Mouse (Mus musculus): ENCODE data around the gene Selenoi. TPM values are rescaled to one million over a fixed set of nuclear protein-coding genes. Genes with fewer than 3 reads are reported as not detected.

The Selenoi gene
- polyA plus RNA-seq, 1 experiment from 2014 or later: 26.6 TPM

- WGBS: 93% methylated on average over 7 of the region's 7 CpGs
- Histone ChIP-seq H3K27ac (replicated peaks) (no peak overlapping the region), H3K27me3 (replicated peaks) (no peaks in the 10 kb centered on the region), H3K4me2 (no peak overlapping the region), H3K36me3 (no peaks in the 10 kb centered on the region), H3K4me3 (replicated peaks) (no peak overlapping the region), H3K9ac (replicated peaks) (no peak overlapping the region), H3K9me3 (replicated peaks) (no peaks in the 10 kb centered on the region), H3K4me1 (peaks cover 21% of the 10 kb centered on the region)
- no peak for ATAC-seq (ENCODE audit: low FRiP score)
These were observed 8.2 kb downstream of the Selenoi start for GRCm38 (mm10) chr5:30240552-30240951.

- no peak overlapping the region for H3K27ac ChIP-seq (replicated peaks)
- H3K9ac ChIP-seq (replicated peaks): no peak overlapping the region
These were observed 10.0 kb downstream of the Selenoi start for GRCm38 (mm10) chr5:30242410-30242809.

GRCm38 (mm10) chr5:30243741-30244140, 11.4 kb downstream of the Selenoi start:
- Histone ChIP-seq H3K4me2 (no peak overlapping the region), H3K36me3 (peaks cover under 1% of the 10 kb centered on the region; the same call in 1 of the 2 replicates), H3K4me3 (replicated peaks) (no peak overlapping the region), H3K27me3 (replicated peaks) (no peaks in the 10 kb centered on the region), H3K4me1 (peaks cover 16% of the 10 kb centered on the region), H3K9me3 (replicated peaks) (no peaks in the 10 kb centered on the region), H3K9ac (replicated peaks) (no peak overlapping the region), H3K27ac (replicated peaks) (no peak overlapping the region)
- ATAC-seq (ENCODE audit: low FRiP score): no peak
- WGBS: 55% methylated on average over 9 of the region's 9 CpGs

More at GRCm38 (mm10) chr5:30242410-30242809, 10.0 kb downstream of the Selenoi start:
- H3K27me3 ChIP-seq (replicated peaks): no peaks in the 10 kb centered on the region
- H3K4me3 ChIP-seq (replicated peaks): no peak overlapping the region
- H3K4me2 ChIP-seq: no peak overlapping the region
- H3K36me3 ChIP-seq: no peaks in the 10 kb centered on the region
- peaks cover 16% of the 10 kb centered on the region for H3K4me1 ChIP-seq
- 22% methylated on average over 1 of the region's 1 CpGs for WGBS
- H3K9me3 ChIP-seq (replicated peaks): no peaks in the 10 kb centered on the region
- no peak for ATAC-seq (ENCODE audit: low FRiP score)

DNA sequence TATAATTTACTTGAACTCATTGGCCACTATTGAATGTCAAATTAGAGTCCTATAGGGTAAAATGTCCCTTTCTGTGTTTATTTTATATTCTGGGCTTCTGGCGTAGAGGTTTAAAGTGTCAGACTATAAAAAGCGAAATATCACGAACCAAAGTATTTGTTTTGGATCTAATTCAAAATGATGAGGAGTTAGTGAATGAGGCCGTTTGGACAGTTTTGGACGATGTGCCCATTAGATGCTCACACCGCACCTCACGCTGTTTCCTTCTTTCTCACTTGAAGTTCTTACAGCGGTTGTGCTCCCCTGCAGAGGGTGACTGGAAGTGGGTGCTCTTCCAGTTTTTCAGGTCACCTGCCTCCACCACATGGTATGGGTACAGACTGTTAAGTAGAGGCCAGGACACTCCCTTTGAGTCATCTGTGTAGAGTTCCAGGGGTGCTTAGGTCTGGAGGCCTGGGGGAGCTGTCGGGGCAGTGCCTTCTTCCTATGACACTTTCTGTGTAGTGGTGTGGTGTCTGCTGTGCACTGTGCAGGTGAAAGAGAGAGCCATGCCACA, 13.6 kb downstream of the Selenoi start:
- Histone ChIP-seq H3K9me3 (replicated peaks) (no peaks in the 10 kb centered on the region), H3K9ac (replicated peaks) (no peak overlapping the region), H3K27ac (replicated peaks) (no peak overlapping the region), H3K36me3 (peaks cover 10% of the 10 kb centered on the region), H3K4me2 (no peak overlapping the region), H3K4me1 (peaks cover 16% of the 10 kb centered on the region), H3K27me3 (replicated peaks) (no peaks in the 10 kb centered on the region), H3K4me3 (replicated peaks) (no peak overlapping the region)
- no peak for ATAC-seq (ENCODE audit: low FRiP score)
- WGBS: 88% methylated on average over 9 of the region's 9 CpGs

- no peak overlapping the region for H3K27ac ChIP-seq (replicated peaks)
- no peaks in the 10 kb centered on the region for H3K27me3 ChIP-seq (replicated peaks)
- no peak for ATAC-seq (ENCODE audit: low FRiP score)
- no peaks in the 10 kb centered on the region for H3K9me3 ChIP-seq (replicated peaks)
- peaks cover 9% of the 10 kb centered on the region for H3K4me1 ChIP-seq
- H3K36me3 ChIP-seq: peaks cover 15% of the 10 kb centered on the region
- H3K4me3 ChIP-seq (replicated peaks): no peak overlapping the region
- H3K4me2 ChIP-seq: no peak overlapping the region
- 100% methylated on average over 1 of the region's 1 CpGs for WGBS
- no peak overlapping the region for H3K9ac ChIP-seq (replicated peaks)
These were observed 15.3 kb downstream of the Selenoi start for GRCm38 (mm10) chr5:30247666-30248065.

DNA sequence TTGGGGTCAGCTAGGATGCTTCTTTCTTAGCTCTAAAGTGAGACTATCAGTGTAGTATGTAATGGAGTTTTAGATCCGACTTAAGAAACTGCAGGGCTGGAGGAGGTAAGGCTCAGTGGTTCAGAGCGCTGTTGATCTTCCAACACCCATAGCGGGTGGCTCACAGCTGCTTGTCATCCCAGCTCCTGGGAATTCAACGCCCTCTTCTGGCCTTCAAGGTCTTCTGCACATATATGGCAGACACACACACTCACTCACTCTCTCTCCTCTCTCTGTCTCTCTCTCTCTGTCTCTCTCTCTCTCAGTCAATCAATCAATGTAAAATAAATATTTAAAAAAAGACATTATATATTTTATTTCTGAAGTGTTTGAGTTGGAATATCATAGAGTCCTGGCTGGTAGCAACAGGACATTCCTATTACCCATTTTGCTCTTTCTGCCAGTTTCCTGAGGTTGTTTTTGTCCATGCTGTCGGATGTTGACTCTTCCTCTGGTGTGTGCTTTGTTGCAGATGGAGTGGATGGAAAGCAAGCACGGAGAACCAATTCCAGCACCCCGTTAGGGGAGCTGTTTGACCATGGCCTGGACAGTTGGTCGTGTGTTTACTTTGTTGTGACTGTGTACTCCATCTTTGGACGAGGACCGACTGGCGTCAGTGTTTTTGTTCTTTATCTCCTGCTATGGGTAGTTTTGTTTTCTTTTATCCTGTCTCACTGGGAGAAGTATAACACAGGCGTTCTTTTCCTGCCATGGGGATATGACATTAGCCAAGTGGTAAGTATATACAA, 23.4 kb downstream of the Selenoi start:
- H3K4me2 ChIP-seq: no peak overlapping the region
- no peak overlapping the region for H3K27ac ChIP-seq (replicated peaks)
- no peaks in the 10 kb centered on the region for H3K27me3 ChIP-seq (replicated peaks)
- H3K36me3 ChIP-seq: peaks cover 39% of the 10 kb centered on the region
- no peaks in the 10 kb centered on the region for H3K9me3 ChIP-seq (replicated peaks)
- no peak overlapping the region for H3K4me3 ChIP-seq (replicated peaks)
- WGBS: 91% methylated on average over 12 of the region's 12 CpGs
- H3K9ac ChIP-seq (replicated peaks): no peak overlapping the region
- H3K4me1 ChIP-seq: no peaks in the 10 kb centered on the region
- ATAC-seq (ENCODE audit: low FRiP score): no peak

DNA sequence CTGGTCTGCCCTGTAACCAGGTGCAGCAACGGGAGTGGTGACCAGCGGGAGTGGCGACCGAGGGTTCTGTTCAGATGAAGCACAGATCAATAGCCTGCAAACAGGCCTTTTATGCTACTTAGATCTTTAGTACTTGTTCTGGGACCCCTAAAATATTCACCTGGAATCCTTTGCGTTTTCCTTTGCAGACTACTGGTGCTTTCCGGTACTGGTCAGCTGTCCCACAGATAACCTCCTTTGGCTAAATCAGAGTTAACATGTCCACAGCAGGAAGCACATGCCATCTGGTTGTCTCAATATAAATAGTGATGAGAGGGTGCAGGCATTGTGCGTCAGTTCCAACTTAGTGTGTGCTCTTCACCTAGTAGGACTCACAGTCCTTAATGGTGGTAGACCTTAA, 26.4 kb downstream of the Selenoi start:
- Histone ChIP-seq H3K4me1 (no peaks in the 10 kb centered on the region), H3K4me3 (replicated peaks) (no peak overlapping the region), H3K27me3 (replicated peaks) (no peaks in the 10 kb centered on the region), H3K36me3 (peaks cover 42% of the 10 kb centered on the region), H3K27ac (replicated peaks) (no peak overlapping the region), H3K9ac (replicated peaks) (no peak overlapping the region), H3K4me2 (no peak overlapping the region), H3K9me3 (replicated peaks) (no peaks in the 10 kb centered on the region)
- WGBS: 94% methylated on average over 7 of the region's 7 CpGs
- no peak for ATAC-seq (ENCODE audit: low FRiP score)

- Histone ChIP-seq H3K9ac (replicated peaks) (no peak overlapping the region), H3K4me3 (replicated peaks) (no peak overlapping the region), H3K36me3 (peaks cover 20% of the 10 kb centered on the region), H3K27ac (replicated peaks) (peak overlapping the region; percentile 64), H3K27me3 (replicated peaks) (no peaks in the 10 kb centered on the region), H3K4me1 (peaks cover 8% of the 10 kb centered on the region; the same call in 1 of the 2 replicates), H3K9me3 (replicated peaks) (no peaks in the 10 kb centered on the region), H3K4me2 (no peak overlapping the region)
- ATAC-seq (ENCODE audit: low FRiP score): no peak
- 62% methylated on average over 11 of the region's 11 CpGs for WGBS
These were observed 38.3 kb downstream of the Selenoi start for GRCm38 (mm10) chr5:30270571-30271190.

DNA sequence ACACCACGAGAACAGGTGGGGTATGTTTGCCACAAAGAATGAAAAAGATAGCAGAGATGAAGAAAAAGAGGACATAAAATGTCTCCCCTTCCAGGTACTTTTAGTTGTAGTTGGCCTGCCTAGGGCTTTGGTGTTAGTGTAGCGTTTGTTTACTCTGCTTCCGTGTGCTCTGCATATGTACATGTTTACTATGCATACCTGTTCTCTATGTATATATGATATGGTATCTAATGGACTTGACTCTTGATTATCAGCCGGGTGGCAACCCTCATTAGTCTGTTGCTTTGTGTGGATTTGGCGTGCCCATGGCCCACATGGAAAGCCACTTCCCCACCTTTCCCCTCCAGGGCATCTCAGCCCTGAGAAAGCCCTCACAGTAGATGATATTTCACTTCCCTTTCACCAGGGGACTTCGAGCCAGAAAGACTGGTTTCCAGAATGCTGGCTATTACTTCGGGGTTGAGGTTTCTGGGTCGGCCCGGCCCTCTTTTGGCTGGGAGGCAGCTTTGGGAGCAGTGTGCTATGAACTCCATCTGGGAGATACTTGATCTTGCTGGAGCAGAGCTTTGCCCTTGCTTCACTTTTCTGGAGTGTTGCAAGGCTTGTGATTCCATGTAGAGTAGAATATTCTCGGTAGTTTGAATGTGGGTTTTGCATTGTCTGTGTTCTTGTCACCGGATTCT, 39.4 kb downstream of the Selenoi start:
- peaks cover 8% of the 10 kb centered on the region; the same call in 1 of the 2 replicates for H3K4me1 ChIP-seq
- H3K9me3 ChIP-seq (replicated peaks): no peaks in the 10 kb centered on the region
- 91% methylated on average over 11 of the region's 11 CpGs for WGBS
- H3K27ac ChIP-seq (replicated peaks): no peak overlapping the region
- no peaks in the 10 kb centered on the region for H3K27me3 ChIP-seq (replicated peaks)
- no peak for ATAC-seq (ENCODE audit: low FRiP score)
- H3K4me2 ChIP-seq: no peak overlapping the region
- no peak overlapping the region for H3K4me3 ChIP-seq (replicated peaks)
- no peak overlapping the region for H3K9ac ChIP-seq (replicated peaks)
- peaks cover 9% of the 10 kb centered on the region for H3K36me3 ChIP-seq

GRCm38 (mm10) chr5:30276361-30276760, 44.0 kb downstream of the Selenoi start:
- Histone ChIP-seq H3K9me3 (replicated peaks) (no peaks in the 10 kb centered on the region), H3K36me3 (no peaks in the 10 kb centered on the region), H3K9ac (replicated peaks) (no peak overlapping the region), H3K4me3 (replicated peaks) (no peak overlapping the region), H3K4me1 (peaks cover 10% of the 10 kb centered on the region), H3K27ac (replicated peaks) (no peak overlapping the region), H3K4me2 (no peak overlapping the region), H3K27me3 (replicated peaks) (no peaks in the 10 kb centered on the region)
- no peak for ATAC-seq (ENCODE audit: low FRiP score)
- WGBS: 91% methylated on average over 2 of the region's 2 CpGs

DNA sequence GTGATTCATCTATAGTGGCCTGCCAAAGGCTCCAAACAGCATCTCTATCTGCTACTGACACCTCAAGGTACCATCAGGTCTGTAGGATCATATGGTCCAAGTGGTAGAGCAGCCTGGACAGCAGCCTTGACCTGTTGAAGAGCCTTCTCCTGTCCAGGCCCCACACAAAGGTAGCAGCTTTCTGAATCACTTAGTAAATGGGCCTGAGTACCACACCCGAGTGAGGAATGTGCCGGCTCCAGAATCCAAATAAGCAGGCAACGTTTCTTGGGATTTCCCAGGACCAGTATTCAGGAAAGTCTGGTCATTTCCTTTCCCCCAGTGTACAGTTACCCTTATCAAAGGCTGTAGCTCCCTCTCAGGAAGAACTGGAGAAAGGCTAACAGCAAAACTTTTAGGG, 46.6 kb downstream of the Selenoi start:
- Histone ChIP-seq H3K4me3 (replicated peaks) (no peak overlapping the region), H3K9me3 (replicated peaks) (no peaks in the 10 kb centered on the region), H3K4me1 (peaks cover 9% of the 10 kb centered on the region), H3K9ac (replicated peaks) (no peak overlapping the region), H3K27me3 (replicated peaks) (no peaks in the 10 kb centered on the region), H3K36me3 (no peaks in the 10 kb centered on the region), H3K27ac (replicated peaks) (no peak overlapping the region), H3K4me2 (no peak overlapping the region)
- 80% methylated on average over 3 of the region's 3 CpGs for WGBS
- no peak for ATAC-seq (ENCODE audit: low FRiP score)

All from neural tube, embryonic 15.5 days (tissue).